Mouse (Mus musculus): ENCODE measurements at regions not wholly inside any gene's neighbourhood (a gene's known extent, or its start where the extent isn't known, plus 50 kb on each side); places are given as distances from the start of the nearest gene placed in this dataset.

GRCm38 (mm10) chrX:13344701-13345100 lies 63.9 kb downstream of the Ddx3x start:
- peak overlapping the region; percentile 58 for H3K9ac ChIP-seq (replicated peaks)
- peak; percentile 12; the same call in 1 of the 2 replicates for ATAC-seq
- no peaks in the 10 kb centered on the region for H3K36me3 ChIP-seq
- peaks cover 27% of the 10 kb centered on the region for H3K4me1 ChIP-seq (replicated peaks)
- 5% methylated on average over 5 of the region's 5 CpGs for WGBS
- peak overlapping the region; percentile 60 for H3K4me2 ChIP-seq (replicated peaks)
- peaks cover 14% of the 10 kb centered on the region; the same call in 1 of the 2 replicates for H3K27me3 ChIP-seq
- H3K27ac ChIP-seq, result peak overlapping the region; percentile 96
- H3K4me3 ChIP-seq (replicated peaks), result 0 out of 2 replicates have a peak overlapping the region, but pooled peaks have one; percentile 13
- H3K9me3 ChIP-seq, result no peaks in the 10 kb centered on the region

GRCm38 (mm10) chrX:13345126-13345525 lies 64.4 kb downstream of the Ddx3x start:
- no peaks in the 10 kb centered on the region for H3K9me3 ChIP-seq
- ATAC-seq, result no peak
- 0 out of 2 replicates have a peak overlapping the region, but pooled peaks have one; percentile 13 for H3K4me3 ChIP-seq (replicated peaks)
- H3K4me1 ChIP-seq (replicated peaks), result peaks cover 27% of the 10 kb centered on the region
- H3K4me2 ChIP-seq (replicated peaks), result peak overlapping the region; percentile 60
- 19% methylated on average over 5 of the region's 5 CpGs for WGBS
- H3K36me3 ChIP-seq, result no peaks in the 10 kb centered on the region
- H3K27ac ChIP-seq, result peak overlapping the region; percentile 96
- peaks cover 18% of the 10 kb centered on the region; the same call in 1 of the 2 replicates for H3K27me3 ChIP-seq
- peak overlapping the region; percentile 58 for H3K9ac ChIP-seq (replicated peaks)

DNA sequence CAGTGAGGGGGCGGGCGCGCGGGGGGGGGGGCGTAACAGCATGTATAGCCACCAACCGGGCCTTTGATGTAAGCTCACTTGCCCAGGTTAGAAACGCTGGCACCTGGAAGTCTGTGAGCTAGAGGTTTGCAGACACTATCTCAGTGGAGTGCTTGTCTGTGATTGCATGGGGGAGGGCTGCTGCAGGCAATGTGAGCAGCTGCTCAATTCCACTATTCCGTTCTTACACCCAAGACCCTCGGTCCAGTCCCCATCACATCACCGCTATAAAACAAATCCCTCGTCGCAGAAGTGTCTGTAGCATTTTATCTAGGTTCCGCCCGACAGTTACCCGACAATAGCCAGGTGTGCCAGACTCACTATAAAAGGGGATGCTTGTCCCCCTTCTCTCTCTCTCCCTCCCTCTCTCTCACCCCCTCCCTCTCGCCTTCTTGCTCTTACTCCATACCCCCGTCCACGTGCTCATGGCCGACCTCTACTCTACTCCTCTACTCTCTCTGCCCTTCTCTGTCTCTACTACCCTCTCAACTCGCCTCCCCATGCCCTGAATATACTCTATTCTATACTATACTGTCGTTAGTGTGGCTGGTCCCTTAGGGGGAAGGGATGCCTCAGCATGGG lies 65.4 kb downstream of the Ddx3x start:
- peak; percentile 55 for ATAC-seq
- WGBS, result 13% methylated on average over 21 of the region's 21 CpGs

DNA sequence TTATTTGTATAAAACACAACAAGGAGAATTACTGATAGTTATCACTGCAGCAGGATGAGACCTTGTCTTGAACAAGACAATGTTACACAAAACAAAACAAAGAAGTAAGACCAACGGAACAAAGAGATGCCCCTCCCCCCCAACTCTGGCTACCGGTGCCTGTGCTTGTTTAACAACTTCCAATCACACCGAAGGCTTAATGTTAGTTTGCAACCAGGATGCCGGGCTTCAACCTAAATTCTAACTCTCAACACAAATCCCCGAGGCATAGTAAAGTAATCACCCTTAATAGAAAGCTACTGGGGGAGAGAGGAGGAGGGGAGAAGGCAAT lies 65.9 kb downstream of the Ddx3x start:
- Histone ChIP-seq H3K27ac (peak overlapping the region; percentile 96), H3K4me2 (replicated peaks) (peak overlapping the region; percentile 60), H3K36me3 (no peaks in the 10 kb centered on the region), H3K27me3 (peaks cover 30% of the 10 kb centered on the region; the same call in 1 of the 2 replicates), H3K9me3 (no peaks in the 10 kb centered on the region), H3K4me3 (replicated peaks) (peak overlapping the region; percentile 40), H3K9ac (replicated peaks) (peak overlapping the region; percentile 49), H3K4me1 (replicated peaks) (peaks cover 27% of the 10 kb centered on the region)
- WGBS, result 16% methylated on average over 5 of the region's 5 CpGs
- ATAC-seq, result no peak; the same call in 1 of the 2 replicates

More for the DNA sequence above, 65.4 kb downstream of the Ddx3x start:
- peak overlapping the region; percentile 40 for H3K4me3 ChIP-seq (replicated peaks)
- H3K9me3 ChIP-seq, result no peaks in the 10 kb centered on the region
- H3K27me3 ChIP-seq, result peaks cover 28% of the 10 kb centered on the region; the same call in 1 of the 2 replicates
- H3K9ac ChIP-seq (replicated peaks), result peak overlapping the region; percentile 49
- H3K27ac ChIP-seq, result peak overlapping the region; percentile 96
- peak overlapping the region; percentile 60 for H3K4me2 ChIP-seq (replicated peaks)
- H3K4me1 ChIP-seq (replicated peaks), result peaks cover 27% of the 10 kb centered on the region
- H3K36me3 ChIP-seq, result no peaks in the 10 kb centered on the region

- Histone ChIP-seq H3K9ac (replicated peaks) (peak overlapping the region; percentile 66), H3K4me2 (replicated peaks) (peak overlapping the region; percentile 60), H3K9me3 (no peaks in the 10 kb centered on the region), H3K27ac (peak overlapping the region; percentile 96), H3K36me3 (no peaks in the 10 kb centered on the region), H3K4me1 (replicated peaks) (peaks cover 27% of the 10 kb centered on the region), H3K4me3 (replicated peaks) (peak overlapping the region; percentile 40), H3K27me3 (peaks cover 30% of the 10 kb centered on the region; the same call in 1 of the 2 replicates)
- peak; percentile 93 for ATAC-seq
- WGBS, result 8% methylated on average over 27 of the region's 27 CpGs
Observed at GRCm38 (mm10) chrX:13347027-13347840, 66.5 kb downstream of the Ddx3x start.

- no peaks in the 10 kb centered on the region for H3K36me3 ChIP-seq
- H3K27ac ChIP-seq, result no peak overlapping the region
- no peak for ATAC-seq
- H3K9ac ChIP-seq (replicated peaks), result no peak overlapping the region
- 92% methylated on average over 1 of the region's 1 CpGs for WGBS
- H3K4me3 ChIP-seq (replicated peaks), result no peak overlapping the region
- H3K4me1 ChIP-seq (replicated peaks), result peaks cover 27% of the 10 kb centered on the region
- peaks cover 30% of the 10 kb centered on the region; the same call in 1 of the 2 replicates for H3K27me3 ChIP-seq
- H3K4me2 ChIP-seq (replicated peaks), result no peak overlapping the region
- H3K9me3 ChIP-seq, result no peaks in the 10 kb centered on the region
Observed at GRCm38 (mm10) chrX:13348415-13348814, 67.6 kb downstream of the Ddx3x start.

DNA sequence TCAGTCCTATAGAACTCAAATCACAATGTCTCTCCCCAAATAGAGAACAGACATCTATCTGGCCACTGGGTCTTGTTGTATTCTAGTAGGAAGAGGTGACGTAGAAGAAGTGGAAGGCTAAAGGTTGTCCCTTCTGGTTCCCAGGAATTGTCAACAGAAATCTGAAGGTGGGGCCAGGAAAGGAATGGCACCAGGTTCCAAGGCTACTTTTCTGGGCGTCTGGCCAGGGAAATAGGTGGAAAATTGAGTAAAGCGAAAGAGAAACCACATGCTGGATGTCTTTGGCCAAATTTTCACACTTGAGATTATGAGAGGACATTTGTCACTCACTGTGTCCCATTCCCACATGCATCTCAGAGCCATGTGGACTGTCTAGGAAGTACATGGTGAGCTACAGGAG lies 69.7 kb downstream of the Ddx3x start:
- Histone ChIP-seq H3K4me2 (replicated peaks) (no peak overlapping the region), H3K27me3 (peaks cover 38% of the 10 kb centered on the region; the same call in 1 of the 2 replicates), H3K36me3 (no peaks in the 10 kb centered on the region), H3K9me3 (no peaks in the 10 kb centered on the region), H3K27ac (no peak overlapping the region), H3K4me1 (replicated peaks) (peaks cover 10% of the 10 kb centered on the region), H3K9ac (replicated peaks) (no peak overlapping the region), H3K4me3 (replicated peaks) (no peak overlapping the region)
- WGBS, result 83% methylated on average over 3 of the region's 3 CpGs
- ATAC-seq, result no peak

GRCm38 (mm10) chrX:13357149-13357783 lies 76.5 kb downstream of the Ddx3x start:
- Histone ChIP-seq H3K4me3 (replicated peaks) (no peak overlapping the region), H3K4me1 (replicated peaks) (no peaks in the 10 kb centered on the region), H3K4me2 (replicated peaks) (no peak overlapping the region), H3K9ac (replicated peaks) (no peak overlapping the region), H3K27me3 (peaks cover 10% of the 10 kb centered on the region; the same call in 1 of the 2 replicates), H3K27ac (no peak overlapping the region), H3K36me3 (no peaks in the 10 kb centered on the region), H3K9me3 (no peaks in the 10 kb centered on the region)
- 81% methylated on average over 5 of the region's 5 CpGs for WGBS
- ATAC-seq, result no peak

DNA sequence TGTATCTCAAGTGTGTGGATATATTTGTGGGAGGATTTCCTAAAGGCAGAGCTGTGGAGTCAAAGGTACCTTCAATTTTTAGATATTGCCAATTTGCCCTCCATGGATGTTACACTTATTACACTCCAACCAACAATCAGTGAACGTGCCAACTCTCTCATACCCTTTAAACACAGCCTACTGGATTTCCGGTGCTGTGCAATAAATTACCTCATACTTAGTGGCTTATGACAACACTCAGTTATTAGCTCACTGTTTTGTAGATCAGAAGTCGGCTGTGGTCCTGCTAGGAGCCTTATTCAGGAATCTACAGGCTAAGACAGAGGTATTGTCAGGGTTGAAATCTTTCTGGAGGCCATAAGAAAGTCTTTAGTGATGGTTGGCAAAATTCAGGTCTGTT lies 77.2 kb downstream of the Ddx3x start:
- no peak for ATAC-seq
- H3K9me3 ChIP-seq, result no peaks in the 10 kb centered on the region
- H3K4me1 ChIP-seq (replicated peaks), result no peaks in the 10 kb centered on the region
- no peak overlapping the region for H3K27ac ChIP-seq
- H3K36me3 ChIP-seq, result no peaks in the 10 kb centered on the region
- 82% methylated on average over 3 of the region's 3 CpGs for WGBS
- peaks cover 10% of the 10 kb centered on the region; the same call in 1 of the 2 replicates for H3K27me3 ChIP-seq
- no peak overlapping the region for H3K9ac ChIP-seq (replicated peaks)
- H3K4me3 ChIP-seq (replicated peaks), result no peak overlapping the region
- no peak overlapping the region for H3K4me2 ChIP-seq (replicated peaks)

DNA sequence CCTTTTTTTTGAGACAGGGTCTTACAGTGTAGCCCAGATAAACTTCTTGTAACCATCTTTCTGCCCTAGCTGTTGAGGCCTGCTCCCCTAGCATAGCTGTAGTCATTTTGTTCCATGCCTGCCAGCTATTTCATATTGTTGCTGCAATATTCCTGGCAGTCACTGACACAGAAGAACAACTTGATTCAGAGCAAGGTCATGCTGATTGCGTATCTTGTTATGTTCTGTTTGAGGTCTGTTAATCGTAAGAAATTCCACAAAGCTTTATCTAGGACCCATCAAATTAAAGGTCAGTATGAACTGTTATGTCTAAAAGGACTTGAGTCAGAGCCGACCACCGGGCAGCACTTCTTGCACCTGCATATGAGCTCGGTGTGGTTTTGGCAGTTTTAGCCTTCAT lies 79.7 kb downstream of the Ddx3x start:
- Histone ChIP-seq H3K4me1 (replicated peaks) (no peaks in the 10 kb centered on the region), H3K36me3 (no peaks in the 10 kb centered on the region), H3K4me2 (replicated peaks) (no peak overlapping the region), H3K27me3 (0 out of 2 replicates have a peak, but pooled peaks cover 2% of the 10 kb centered on the region), H3K4me3 (replicated peaks) (no peak overlapping the region), H3K9me3 (no peaks in the 10 kb centered on the region), H3K9ac (replicated peaks) (no peak overlapping the region), H3K27ac (no peak overlapping the region)
- no peak for ATAC-seq
- 91% methylated on average over 5 of the region's 5 CpGs for whole genome bisulfite sequencing

DNA sequence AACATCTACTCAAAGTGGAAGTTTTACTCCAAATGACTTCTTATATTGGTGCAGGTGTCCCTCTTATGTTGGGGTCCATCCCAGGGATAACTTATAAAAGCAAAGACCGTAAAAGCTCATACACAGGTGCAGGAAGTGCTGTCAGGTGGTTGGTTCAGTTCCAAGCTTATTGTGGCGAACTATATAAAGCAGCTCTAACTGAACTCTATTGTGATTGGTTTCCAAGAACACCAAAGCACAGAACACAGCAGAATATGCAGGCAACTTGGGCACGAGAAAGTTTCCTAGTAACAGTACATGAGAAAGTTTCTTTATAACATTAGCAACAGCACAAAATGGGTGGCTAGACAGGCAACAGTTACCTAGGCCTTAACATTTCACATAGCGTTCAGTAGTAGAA lies 89.5 kb downstream of the Ddx3x start:
- Histone ChIP-seq H3K4me3 (replicated peaks) (no peak overlapping the region), H3K27me3 (peaks cover 6% of the 10 kb centered on the region; the same call in 1 of the 2 replicates), H3K4me2 (replicated peaks) (no peak overlapping the region), H3K36me3 (no peaks in the 10 kb centered on the region), H3K27ac (no peak overlapping the region), H3K9me3 (no peaks in the 10 kb centered on the region), H3K4me1 (replicated peaks) (no peaks in the 10 kb centered on the region), H3K9ac (replicated peaks) (no peak overlapping the region)
- ATAC-seq, result no peak
- 87% methylated on average over 4 of the region's 4 CpGs for WGBS

- H3K36me3 ChIP-seq, result no peaks in the 10 kb centered on the region
- H3K4me3 ChIP-seq (replicated peaks), result no peak overlapping the region
- H3K4me2 ChIP-seq (replicated peaks), result no peak overlapping the region
- H3K27ac ChIP-seq, result no peak overlapping the region
- ATAC-seq, result no peak
- H3K4me1 ChIP-seq (replicated peaks), result no peaks in the 10 kb centered on the region
- H3K27me3 ChIP-seq, result peaks cover 10% of the 10 kb centered on the region; the same call in 1 of the 2 replicates
- no peak overlapping the region for H3K9ac ChIP-seq (replicated peaks)
- 81% methylated on average over 4 of the region's 4 CpGs for WGBS
- H3K9me3 ChIP-seq, result no peaks in the 10 kb centered on the region
Observed at GRCm38 (mm10) chrX:13372752-13373151, 92.0 kb downstream of the Ddx3x start.

Data from midbrain, embryonic 13.5 days (tissue).